Mouse (Mus musculus): ENCODE results near the gene Tcf7l2.

GRCm38 (mm10) chr19:55804795-55805194 is 63.2 kb downstream of the Tcf7l2 start:
- TF ChIP-seq POLR2A (IDR thresholded peaks at IDR 0.05; ENCODE audit: insufficient read length, low read depth) (no peak), USF1 (IDR thresholded peaks at IDR 0.05; ENCODE audit: low read depth) (no peak), MYOG (IDR thresholded peaks at IDR 0.05; ENCODE audit: control insufficient read depth in 1 of 3, insufficient read depth in 1 of 3, insufficient read length in 2 of 3, low read depth in 2 of 3) (no peak), E2F4 (IDR thresholded peaks at IDR 0.05; ENCODE audit: insufficient read depth) (no peak), MAX (IDR thresholded peaks at IDR 0.05; ENCODE audit: low read depth) (no peak), TCF3 (IDR thresholded peaks at IDR 0.05; ENCODE audit: insufficient read length, low read depth) (no peak), MYOD1 (IDR thresholded peaks at IDR 0.05; ENCODE audit: control insufficient read depth in 1 of 3, insufficient read length in 2 of 3, low read depth in 2 of 3) (no peak)
